ENCODE assay signal across 9 mouse cellular contexts in the genomic region with DNA sequence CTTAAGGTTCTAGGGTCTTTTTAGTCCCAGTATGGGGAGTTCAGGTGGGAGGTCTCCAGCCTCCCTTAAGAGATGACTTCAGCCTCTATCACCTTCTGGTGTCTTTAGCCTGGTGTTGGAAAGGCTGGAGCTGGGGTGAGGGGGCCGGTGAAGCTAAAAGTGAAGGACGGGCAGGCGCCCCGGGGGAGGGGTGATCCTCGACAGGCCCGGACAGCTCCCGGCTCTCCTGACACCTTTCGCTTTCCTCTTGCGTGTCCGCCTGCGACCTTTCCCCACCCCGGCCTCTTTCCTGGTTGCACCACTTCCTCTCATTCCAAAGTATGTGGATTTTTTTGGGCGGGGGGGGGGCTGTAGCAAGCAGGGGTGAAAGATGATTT. TPM values are rescaled to one million over a fixed set of nuclear protein-coding genes. Genes with fewer than 3 reads are reported as not detected.
DNase-seq lines count a peak whose midpoint lies in the region; ATAC-seq and TF ChIP-seq lines count a peak whose summit lies in the region.
"Had no signal": no experiment of that assay in that cellular context is flagged by ENCODE, and none has a peak within 500 bp of the region (broad histone marks: within the 10 kb centered on the region; RNA-seq: fewer than 3 reads in every experiment).

No protein-coding gene starts in this region.

- H3K9me3 ChIP-seq in neural tube, embryonic 11.5 days (ENCODE audit: control insufficient read depth, low read length), result no peaks in the 10 kb centered on the region; the same call in 1 of the 2 replicates
- H3K9me3 ChIP-seq in intestine, embryonic 16.5 days (ENCODE audit: control insufficient read depth, low read length), result no peaks in the 10 kb centered on the region
- no peaks in the 10 kb centered on the region for H3K9me3 ChIP-seq in neural tube, embryonic 14.5 days (ENCODE audit: control insufficient read depth, low read length)

- intact Hi-C loops in left cerebral cortex, postnatal 25 days (cut with DNase I), result no loop called here

- no peak for ATAC-seq in neural tube, embryonic 11.5 days (ENCODE audit: insufficient read depth, low FRiP score, low TSS enrichment)
- no peak for ATAC-seq in intestine, embryonic 16.5 days
- no peak for ATAC-seq in neural tube, embryonic 14.5 days (ENCODE audit: low read depth)

- TF ChIP-seq POLR2A in embryonic fibroblast, embryonic 13.5 days (IDR thresholded peaks at IDR 0.05; ENCODE audit: low read depth, low read length), result 0 out of 2 replicates have a peak, but pooled peaks have one; percentile 6

- no peak for TF ChIP-seq CTCF in embryonic fibroblast, embryonic 13.5 days (IDR thresholded peaks at IDR 0.05; ENCODE audit: borderline replicate concordance, insufficient read depth, low read length)

- no peak for DNase-seq in neural tube, embryonic 11.5 days (ENCODE audit: low spot score)
- DNase-seq in neural tube, embryonic 10.5 days (ENCODE audit: extremely low spot score, low spot score), result no peak
- no peak for DNase-seq in cerebellum, adult 18-20 months
- DNase-seq in left cerebral cortex, postnatal 25 days (ENCODE audit: low spot score in 2 of 2), result no peak
- no peak for DNase-seq in retina, embryonic 14.5 days (ENCODE audit: low spot score)

- peaks cover 30% of the 10 kb centered on the region for H3K27me3 ChIP-seq in neural tube, embryonic 11.5 days (ENCODE audit: control insufficient read depth, insufficient read depth, low read length)
- H3K27me3 ChIP-seq in intestine, embryonic 16.5 days (replicated peaks; ENCODE audit: control insufficient read depth, insufficient read depth, low read length), result peaks cover 11% of the 10 kb centered on the region
- H3K27me3 ChIP-seq in neural tube, embryonic 14.5 days (ENCODE audit: control insufficient read depth, insufficient read depth, low read length), result peaks cover 34% of the 10 kb centered on the region

- peak overlapping the region; percentile 80 for H3K4me2 ChIP-seq in neural tube, embryonic 11.5 days (ENCODE audit: low read depth)
- peak overlapping the region; percentile 89 for H3K4me2 ChIP-seq in intestine, embryonic 16.5 days (ENCODE audit: low read depth, low read length)
- peak overlapping the region; percentile 89 for H3K4me2 ChIP-seq in neural tube, embryonic 14.5 days (ENCODE audit: low read depth, low read length)

- H3K4me3 ChIP-seq in neural tube, embryonic 11.5 days (ENCODE audit: low read depth, low read length), result peak overlapping the region; percentile 44
- peak overlapping the region; percentile 90 for H3K4me3 ChIP-seq in embryonic fibroblast, embryonic 13.5 days (ENCODE audit: insufficient read depth, low read length)
- peak overlapping the region; percentile 66 for H3K4me3 ChIP-seq in intestine, embryonic 16.5 days (ENCODE audit: low read length)
- H3K4me3 ChIP-seq in neural tube, embryonic 14.5 days (ENCODE audit: low read depth, low read length), result peak overlapping the region; percentile 41

- no peak overlapping the region for H3K27ac ChIP-seq in neural tube, embryonic 11.5 days (ENCODE audit: low read depth, low read length)
- H3K27ac ChIP-seq in embryonic fibroblast, embryonic 13.5 days (ENCODE audit: insufficient read depth, low read length), result peak overlapping the region; percentile 60
- H3K27ac ChIP-seq in intestine, embryonic 16.5 days (ENCODE audit: low read length), result no peak overlapping the region
- H3K27ac ChIP-seq in neural tube, embryonic 14.5 days (ENCODE audit: low read depth, low read length), result no peak overlapping the region

- no peak overlapping the region for H3K9ac ChIP-seq in neural tube, embryonic 11.5 days (ENCODE audit: low read length)
- H3K9ac ChIP-seq in intestine, embryonic 16.5 days (ENCODE audit: low read depth, low read length), result peak overlapping the region; percentile 75
- no peak overlapping the region for H3K9ac ChIP-seq in neural tube, embryonic 14.5 days (replicated peaks; ENCODE audit: low read depth, low read length)

- no peaks in the 10 kb centered on the region for H3K36me3 ChIP-seq in neural tube, embryonic 11.5 days (ENCODE audit: control insufficient read depth, insufficient read depth, low read length)
- H3K36me3 ChIP-seq in intestine, embryonic 16.5 days (ENCODE audit: control insufficient read depth, insufficient read depth, low read length), result no peaks in the 10 kb centered on the region
- H3K36me3 ChIP-seq in neural tube, embryonic 14.5 days (ENCODE audit: control insufficient read depth, insufficient read depth, low read length), result no peaks in the 10 kb centered on the region

- WGBS in neural tube, embryonic 11.5 days, result 8% methylated on average over 13 of the region's 13 CpGs
- 6% methylated on average over 13 of the region's 13 CpGs for WGBS in intestine, embryonic 16.5 days
- 9% methylated on average over 13 of the region's 13 CpGs for WGBS in neural tube, embryonic 14.5 days

- 0 out of 2 replicates have a peak, but pooled peaks cover 3% of the 10 kb centered on the region for H3K4me1 ChIP-seq in neural tube, embryonic 11.5 days (ENCODE audit: control insufficient read depth, insufficient read depth, low read length)
- H3K4me1 ChIP-seq in embryonic fibroblast, embryonic 13.5 days (ENCODE audit: control insufficient read depth, insufficient read depth, low read length), result peaks cover 17% of the 10 kb centered on the region
- H3K4me1 ChIP-seq in intestine, embryonic 16.5 days (ENCODE audit: control insufficient read depth, insufficient read depth, low read length), result peaks cover 33% of the 10 kb centered on the region
- peaks cover 5% of the 10 kb centered on the region for H3K4me1 ChIP-seq in neural tube, embryonic 14.5 days (ENCODE audit: control insufficient read depth, insufficient read depth, low read length)

RNA-seq across cellular contexts. Expression of a gene that starts 9.8 kb away (rescaled TPM):
- not detected in 2 replicates for polyA plus RNA-seq in neural tube, embryonic 11.5 days (2014; fragmentation: Nextera tagmentation; extraction: Ambion mirVana)
- polyA plus RNA-seq in embryonic fibroblast, embryonic 13.5 days (2011; ENCODE audit: insufficient read length, low read depth, missing spikeins), result 17.0 and 20.3 TPM in 2 replicates
- polyA plus RNA-seq in intestine, embryonic 16.5 days (2015; fragmentation: Nextera tagmentation; extraction: Ambion mirVana), result 0.95 and 0.98 TPM in 2 replicates
- polyA plus RNA-seq in neural tube, embryonic 14.5 days (2014; fragmentation: Nextera tagmentation; extraction: Ambion mirVana), result 0.06 TPM in 1 of 2 replicates, not detected in the other
- under 1 TPM; 0.23 to 0.25 TPM for total RNA-seq in left cerebral cortex, postnatal 25 days (2021)
- total RNA-seq: liver, adult 2 months had no signal

RNA-seq across cellular contexts. Expression of a gene that starts 31.0 kb away (rescaled TPM):
- polyA plus RNA-seq in neural tube, embryonic 11.5 days (2014; fragmentation: Nextera tagmentation; extraction: Ambion mirVana), result not detected in 2 replicates
- not detected in 2 replicates for polyA plus RNA-seq in embryonic fibroblast, embryonic 13.5 days (2011; ENCODE audit: insufficient read length, low read depth, missing spikeins)
- 0.07 and 0.12 TPM in 2 replicates for polyA plus RNA-seq in intestine, embryonic 16.5 days (2015; fragmentation: Nextera tagmentation; extraction: Ambion mirVana)
- 0.12 TPM in 1 of 2 replicates, not detected in the other for polyA plus RNA-seq in neural tube, embryonic 14.5 days (2014; fragmentation: Nextera tagmentation; extraction: Ambion mirVana)
- total RNA-seq in left cerebral cortex, postnatal 25 days (2021), result under 1 TPM in 1 of 2 experiments, not detected in 1; 0.16 TPM
- total RNA-seq: liver, adult 2 months had no signal
- polyA plus RNA-seq: liver, adult 2 months had no signal

RNA-seq across cellular contexts. Expression of a gene that starts 49.2 kb away (rescaled TPM):
- polyA plus RNA-seq in neural tube, embryonic 11.5 days (2014; fragmentation: Nextera tagmentation; extraction: Ambion mirVana), result 1.9 and 2.1 TPM in 2 replicates
- 13.9 and 19.1 TPM in 2 replicates for polyA plus RNA-seq in embryonic fibroblast, embryonic 13.5 days (2011; ENCODE audit: insufficient read length, low read depth, missing spikeins)
- 5.9 and 7.3 TPM in 2 replicates for polyA plus RNA-seq in intestine, embryonic 16.5 days (2015; fragmentation: Nextera tagmentation; extraction: Ambion mirVana)
- 3.0 and 4.4 TPM in 2 replicates for polyA plus RNA-seq in neural tube, embryonic 14.5 days (2014; fragmentation: Nextera tagmentation; extraction: Ambion mirVana)
- 1 to 10 TPM; 3.9 to 6.1 TPM for total RNA-seq in left cerebral cortex, postnatal 25 days (2021)
